Mouse (Mus musculus) MEL (cell line): ENCODE data around the gene Gdf11.

Experiments
- EP300 ChIP-seq, 2 experiments: IDR thresholded peaks; 2 replicates each; pipeline ENCODE4 v1.6.1; 2011; ENCODE audit warnings: improper control_type of control experiment in 2 of 2, low read length in 2 of 2, low read depth in 1 of 2, mild to moderate bottlenecking in 1 of 2
- MAZ ChIP-seq: IDR thresholded peaks from 2 replicates; pipeline ENCODE4 v1.6.1; 2012; ENCODE audit warnings: low read depth, mild to moderate bottlenecking, inconsistent platforms, low read length, improper control_type of control experiment
- MEF2A ChIP-seq: IDR thresholded peaks from 2 replicates; pipeline ENCODE4 v1.6.1; 2014; ENCODE audit warnings: low read depth, mild to moderate bottlenecking, inconsistent platforms, low read length, improper control_type of control experiment; ENCODE audit not compliant: poor library complexity, insufficient replicate concordance, severe bottlenecking; ENCODE audit errors: extremely low read depth
- POLR2A ChIP-seq, 2 experiments: IDR thresholded peaks; 2 replicates each; pipeline ENCODE4 v1.6.1; 2011 to 2012; ENCODE audit warnings: low read length in 2 of 2, mild to moderate bottlenecking in 2 of 2, control low read depth in 1 of 2, improper control_type of control experiment in 1 of 2, low read depth in 1 of 2, moderate library complexity in 1 of 2; ENCODE audit not compliant: control insufficient read depth in 1 of 2, insufficient read depth in 1 of 2, poor library complexity in 1 of 2
- TCF12 ChIP-seq: IDR thresholded peaks from 2 replicates; pipeline ENCODE4 v1.6.1; 2014; ENCODE audit warnings: low read depth, mild to moderate bottlenecking, inconsistent platforms, low read length, improper control_type of control experiment, moderate library complexity

- TF ChIP-seq MEF2A (no peak), POLR2A (IDR thresholded peaks at IDR 0.05; ENCODE audit: control insufficient read depth in 1 of 2, insufficient read depth in 1 of 2, low read depth in 1 of 2, low read length in 2 of 2, poor library complexity in 1 of 2) (no peak), MAZ (no peak), EP300 (IDR thresholded peaks at IDR 0.05; ENCODE audit: low read depth in 1 of 2, low read length in 2 of 2) (no peak), TCF12 (no peak)
These were observed 21.7 kb upstream of the Gdf11 start for GRCm38 (mm10) chr10:128913219-128913618.
